Mouse (Mus musculus): ENCODE measurements around the gene Nrn1l. TPM values are rescaled to one million over a fixed set of nuclear protein-coding genes. Genes with fewer than 3 reads are reported as not detected.

Gene Nrn1l
- polyA plus RNA-seq, 1 experiment from 2014 or later = not detected

- H3K27me3 ChIP-seq (ENCODE audit: insufficient read depth, low read length) = no peaks in the 10 kb centered on the region
- H3K36me3 ChIP-seq (ENCODE audit: insufficient read depth) = peaks cover 12% of the 10 kb centered on the region; the same call in 1 of the 2 replicates
- no peak for TF ChIP-seq CTCF (IDR thresholded peaks at IDR 0.05; ENCODE audit: low read depth)
- H3K27ac ChIP-seq (ENCODE audit: low read depth) = peak within 1 kb of the TSS; percentile 92
- ATAC-seq (ENCODE audit: insufficient read depth) = peak; percentile 98
- H3K9ac ChIP-seq = peak within 1 kb of the TSS; percentile 96
- H3K4me3 ChIP-seq (ENCODE audit: low read depth, low read length) = peak within 1 kb of the TSS; percentile 98
- H3K4me2 ChIP-seq = peak within 1 kb of the TSS; percentile 92
- peak; percentile 99 for DNase-seq
- peaks cover 19% of the 10 kb centered on the region for H3K4me1 ChIP-seq (ENCODE audit: insufficient read depth)
- no peaks in the 10 kb centered on the region for H3K9me3 ChIP-seq (ENCODE audit: low read depth, low read length)
- under 1% methylated on average over 53 of the region's 59 CpGs for WGBS
These were observed 33.0 kb upstream of the Nrn1l start, which contains the start of gene Nutf2 for GRCm38 (mm10) chr8:105860143-105860981. TSS of gene Nutf2 (plus strand) at chr8:105860580.

DNA sequence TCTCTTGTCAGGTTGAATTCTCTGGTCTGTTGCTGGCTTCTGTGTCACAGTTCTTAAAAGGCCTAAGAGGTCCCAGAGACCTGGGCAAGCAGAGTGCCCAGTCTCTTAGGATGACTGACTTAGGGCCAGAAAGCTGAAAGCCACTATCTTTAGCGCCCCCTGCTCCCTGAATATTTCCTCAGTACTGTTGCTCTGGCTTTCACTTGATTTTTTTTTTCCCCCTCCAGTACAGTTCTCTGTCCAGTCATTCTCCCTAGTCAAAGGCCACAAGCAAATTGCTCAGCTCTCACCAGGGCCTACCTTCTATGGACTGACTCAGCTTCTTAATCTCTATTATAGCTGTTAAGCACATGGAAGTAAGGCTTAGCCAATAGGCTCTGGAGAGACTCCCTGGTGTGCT is 31.4 kb upstream of the Nrn1l start:
- DNase-seq (peak; percentile 72), ATAC-seq (ENCODE audit: insufficient read depth) (no peak)
- Histone ChIP-seq H3K9ac (peak overlapping the region; percentile 96), H3K4me1 (ENCODE audit: insufficient read depth) (peaks cover 8% of the 10 kb centered on the region), H3K36me3 (ENCODE audit: insufficient read depth) (peaks cover 28% of the 10 kb centered on the region), H3K4me2 (peak overlapping the region; percentile 92), H3K27ac (ENCODE audit: low read depth) (no peak overlapping the region), H3K9me3 (ENCODE audit: low read depth, low read length) (no peaks in the 10 kb centered on the region), H3K4me3 (ENCODE audit: low read depth, low read length) (peak overlapping the region; percentile 98), H3K27me3 (ENCODE audit: insufficient read depth, low read length) (no peaks in the 10 kb centered on the region)
- peak; percentile 53 for TF ChIP-seq CTCF (IDR thresholded peaks at IDR 0.05; ENCODE audit: low read depth)
- 13% methylated on average over 1 of the region's 1 CpGs for WGBS

GRCm38 (mm10) chr8:105866364-105867029 is 26.9 kb upstream of the Nrn1l start:
- no peak overlapping the region for H3K27ac ChIP-seq (ENCODE audit: low read depth)
- H3K9me3 ChIP-seq (ENCODE audit: low read depth, low read length) = no peaks in the 10 kb centered on the region
- no peak overlapping the region for H3K9ac ChIP-seq
- H3K4me3 ChIP-seq (ENCODE audit: low read depth, low read length) = no peak overlapping the region
- peak; percentile 28 for DNase-seq
- 80% methylated on average over 6 of the region's 6 CpGs for WGBS
- H3K36me3 ChIP-seq (ENCODE audit: insufficient read depth) = peaks cover 69% of the 10 kb centered on the region
- H3K27me3 ChIP-seq (ENCODE audit: insufficient read depth, low read length) = no peaks in the 10 kb centered on the region
- no peak overlapping the region for H3K4me2 ChIP-seq
- ATAC-seq (ENCODE audit: insufficient read depth) = no peak
- peaks cover 4% of the 10 kb centered on the region; the same call in 1 of the 2 replicates for H3K4me1 ChIP-seq (ENCODE audit: insufficient read depth)
- TF ChIP-seq CTCF (IDR thresholded peaks at IDR 0.05; ENCODE audit: low read depth) = peak; percentile 48

GRCm38 (mm10) chr8:105874301-105874700 is 19.1 kb upstream of the Nrn1l start:
- WGBS = 80% methylated on average over 6 of the region's 6 CpGs
- DNase-seq = no peak
- Histone ChIP-seq H3K9me3 (ENCODE audit: low read depth, low read length) (no peaks in the 10 kb centered on the region), H3K36me3 (ENCODE audit: insufficient read depth) (peaks cover 92% of the 10 kb centered on the region), H3K4me3 (ENCODE audit: low read depth, low read length) (no peak overlapping the region), H3K9ac (no peak overlapping the region), H3K4me1 (ENCODE audit: insufficient read depth) (no peaks in the 10 kb centered on the region), H3K4me2 (no peak overlapping the region), H3K27me3 (ENCODE audit: insufficient read depth, low read length) (no peaks in the 10 kb centered on the region), H3K27ac (ENCODE audit: low read depth) (no peak overlapping the region)
- TF ChIP-seq CTCF (IDR thresholded peaks at IDR 0.05; ENCODE audit: low read depth) = no peak
- ATAC-seq (ENCODE audit: insufficient read depth) = no peak

GRCm38 (mm10) chr8:105880754-105881520 is 12.4 kb upstream of the Nrn1l start, which contains the start of gene Edc4:
TSS of gene Edc4 (plus strand) at chr8:105880881.
- H3K9me3 ChIP-seq (ENCODE audit: low read depth, low read length) = no peaks in the 10 kb centered on the region
- peaks cover 3% of the 10 kb centered on the region for H3K4me1 ChIP-seq (ENCODE audit: insufficient read depth)
- peak within 1 kb of the TSS; percentile 59; the same call in 1 of the 2 replicates for H3K27ac ChIP-seq (ENCODE audit: low read depth)
- peak within 1 kb of the TSS; percentile 88 for H3K9ac ChIP-seq
- TF ChIP-seq CTCF (IDR thresholded peaks at IDR 0.05; ENCODE audit: low read depth) = no peak
- H3K36me3 ChIP-seq (ENCODE audit: insufficient read depth) = peaks cover 59% of the 10 kb centered on the region
- peak; percentile 89 for ATAC-seq (ENCODE audit: insufficient read depth)
- H3K4me3 ChIP-seq (ENCODE audit: low read depth, low read length) = peak within 1 kb of the TSS; percentile 83
- peak; percentile 93 for DNase-seq
- peak within 1 kb of the TSS; percentile 90 for H3K4me2 ChIP-seq
- no peaks in the 10 kb centered on the region for H3K27me3 ChIP-seq (ENCODE audit: insufficient read depth, low read length)
- WGBS = under 1% methylated on average over 45 of the region's 45 CpGs

- H3K9me3 ChIP-seq (ENCODE audit: low read depth, low read length) = no peaks in the 10 kb centered on the region
- no peak overlapping the region for H3K27ac ChIP-seq (ENCODE audit: low read depth)
- ATAC-seq (ENCODE audit: insufficient read depth) (no peak), DNase-seq (no peak)
- H3K36me3 ChIP-seq (ENCODE audit: insufficient read depth) = peaks cover 86% of the 10 kb centered on the region
- no peaks in the 10 kb centered on the region for H3K27me3 ChIP-seq (ENCODE audit: insufficient read depth, low read length)
- no peaks in the 10 kb centered on the region for H3K4me1 ChIP-seq (ENCODE audit: insufficient read depth)
- 92% methylated on average over 12 of the region's 12 CpGs for WGBS
- H3K4me2 ChIP-seq = no peak overlapping the region
- no peak overlapping the region for H3K9ac ChIP-seq
- H3K4me3 ChIP-seq (ENCODE audit: low read depth, low read length) = no peak overlapping the region
- TF ChIP-seq CTCF (IDR thresholded peaks at IDR 0.05; ENCODE audit: low read depth) = no peak
These were observed 3.5 kb upstream of the Nrn1l start for GRCm38 (mm10) chr8:105889756-105890465.
